Mouse (Mus musculus): ENCODE data around the gene Tbc1d14.

The Tbc1d14 gene

GRCm38 (mm10) chr5:36505643-36506042, 87.4 kb downstream of the Tbc1d14 start:
- no peak for DNase-seq (ENCODE audit: low read depth)

- DNase-seq (ENCODE audit: low read depth), result no peak
Observed at GRCm38 (mm10) chr5:36505235-36505634, 87.8 kb downstream of the Tbc1d14 start.

DNA sequence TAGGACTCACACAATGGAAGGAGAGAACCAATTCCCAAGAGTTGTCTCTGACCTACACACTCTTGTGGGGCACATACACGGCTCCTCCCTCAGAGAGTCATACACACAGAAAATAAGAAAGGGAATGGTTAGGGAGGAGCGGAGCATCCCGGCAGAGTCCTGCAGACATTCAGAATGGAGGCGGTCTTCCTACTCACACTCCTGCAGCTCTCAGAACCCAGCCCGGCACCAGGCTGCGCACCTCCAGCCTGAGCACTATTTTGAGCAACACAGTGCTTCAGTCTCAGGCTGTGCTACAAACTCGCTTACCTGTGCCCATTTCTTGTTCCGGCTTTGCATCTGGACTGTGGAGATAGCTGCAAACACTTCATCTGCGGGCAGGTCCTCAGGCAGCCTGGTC, 98.4 kb downstream of the Tbc1d14 start:
- DNase-seq (ENCODE audit: low read depth), result no peak

DNA sequence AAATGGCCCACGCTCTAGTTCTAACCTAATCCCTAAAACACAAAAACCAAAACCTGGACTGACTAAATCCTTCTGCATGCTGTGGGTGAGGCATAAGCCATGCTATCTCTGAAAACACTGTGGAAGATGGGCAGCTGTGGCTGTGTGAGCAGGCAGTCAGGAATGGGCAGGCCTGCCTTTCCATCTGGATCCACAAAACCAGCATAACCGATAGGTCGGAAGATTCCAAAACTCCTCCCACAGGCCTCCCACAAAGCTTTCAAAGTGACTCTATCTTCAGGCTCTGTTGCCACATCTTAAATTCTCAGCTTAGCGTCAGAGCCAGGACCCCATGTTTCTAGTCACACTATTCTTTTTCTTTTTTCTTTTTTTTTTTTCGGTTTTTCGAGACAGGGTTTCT, 99.2 kb downstream of the Tbc1d14 start:
- DNase-seq (ENCODE audit: low read depth), result no peak

- DNase-seq (ENCODE audit: low read depth), result no peak
Observed at GRCm38 (mm10) chr5:36489225-36489624, 103.9 kb downstream of the Tbc1d14 start.

DNA sequence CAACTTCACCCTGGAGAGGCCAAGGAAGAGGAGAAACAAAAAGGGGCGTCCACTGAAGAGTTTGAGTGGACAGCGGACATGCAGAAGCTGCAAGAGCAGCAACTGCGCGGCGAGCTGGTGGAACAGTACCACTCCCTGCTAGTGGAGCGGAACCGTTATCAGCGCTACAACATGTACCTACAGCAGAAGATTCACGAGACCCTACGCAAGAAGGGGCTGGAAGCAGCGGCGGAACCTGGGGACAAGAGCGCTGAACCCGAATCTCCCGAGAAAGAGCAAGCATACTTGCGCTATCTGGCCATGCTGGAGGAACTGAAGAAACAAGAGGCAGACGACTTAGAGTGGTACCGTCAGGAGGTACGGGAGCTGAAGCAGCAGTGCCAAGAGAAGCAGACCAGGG, 107.8 kb downstream of the Tbc1d14 start:
- no peak for DNase-seq (ENCODE audit: low read depth)

GRCm38 (mm10) chr5:36484171-36484990, 108.7 kb downstream of the Tbc1d14 start, which contains the start of the genes Tada2b and Ccdc96:
Tada2b (minus strand) TSS chr5:36484285.
Ccdc96 (plus strand) TSS chr5:36484588.
- DNase-seq (ENCODE audit: low read depth), result peak; percentile 92

DNA sequence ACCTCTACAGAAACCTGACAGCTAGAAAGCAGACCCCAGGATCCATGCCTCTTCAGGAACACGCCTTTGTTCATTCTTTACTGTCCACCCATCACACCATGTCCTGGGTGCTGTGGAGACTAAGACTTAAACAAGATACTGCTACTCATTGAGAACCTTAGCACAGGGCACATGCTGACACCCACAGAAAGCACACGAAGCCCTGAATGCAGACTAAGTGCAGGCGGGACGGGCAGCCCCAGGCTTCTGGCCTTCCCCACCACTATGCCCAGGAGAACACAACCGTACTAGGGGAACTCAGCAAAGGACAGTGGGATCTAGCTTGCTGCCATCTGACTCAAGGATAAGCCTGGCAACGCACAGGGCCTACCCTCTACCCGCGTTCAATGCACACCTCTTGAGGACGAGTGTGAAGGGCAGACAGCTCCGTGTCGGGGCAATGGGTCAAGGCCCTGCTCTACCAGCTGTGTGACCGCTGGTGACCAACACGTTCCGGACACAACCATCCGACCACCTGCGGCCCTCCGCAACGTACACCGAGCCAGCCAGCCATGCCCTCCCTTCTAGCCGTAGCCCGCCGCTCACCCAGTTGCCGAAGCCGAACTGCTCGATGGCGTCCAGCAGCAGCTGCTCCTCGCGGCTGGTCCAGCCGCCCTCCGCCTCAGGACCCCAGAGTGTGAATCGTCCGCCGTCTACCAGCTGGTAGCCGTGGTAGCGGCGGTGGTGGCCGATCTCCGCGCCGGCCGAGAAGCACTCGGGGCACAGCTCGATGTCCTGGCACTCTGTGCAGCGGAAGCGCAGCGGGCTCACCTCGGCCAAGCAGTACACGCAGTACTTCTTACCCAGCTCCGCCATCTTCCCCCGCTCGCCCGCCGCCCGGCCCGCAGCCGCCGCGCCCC, 109.6 kb downstream of the Tbc1d14 start:
- DNase-seq (ENCODE audit: low read depth), result no peak

GRCm38 (mm10) chr5:36481114-36481513, 112.0 kb downstream of the Tbc1d14 start:
- DNase-seq (ENCODE audit: low read depth), result no peak

DNA sequence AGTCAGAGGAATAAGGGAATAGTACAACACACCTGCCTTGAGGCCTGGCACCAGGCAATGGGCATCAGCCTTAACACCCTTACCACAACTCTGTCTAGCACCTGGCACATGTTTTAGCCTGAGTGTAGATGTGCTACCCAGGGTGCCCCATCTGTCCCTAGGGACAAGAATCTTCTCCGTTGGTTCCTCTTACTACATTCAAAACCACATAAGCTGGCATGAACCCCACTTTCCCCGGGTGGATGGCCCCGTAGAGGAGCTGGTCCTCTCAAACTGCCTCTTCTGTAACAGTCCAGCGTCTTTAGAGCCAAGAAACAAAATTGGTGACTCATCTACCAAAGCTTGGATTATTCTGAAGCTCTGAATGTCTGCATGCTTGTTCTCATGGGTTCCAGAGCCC, 112.7 kb downstream of the Tbc1d14 start:
- DNase-seq (ENCODE audit: low read depth), result no peak

DNA sequence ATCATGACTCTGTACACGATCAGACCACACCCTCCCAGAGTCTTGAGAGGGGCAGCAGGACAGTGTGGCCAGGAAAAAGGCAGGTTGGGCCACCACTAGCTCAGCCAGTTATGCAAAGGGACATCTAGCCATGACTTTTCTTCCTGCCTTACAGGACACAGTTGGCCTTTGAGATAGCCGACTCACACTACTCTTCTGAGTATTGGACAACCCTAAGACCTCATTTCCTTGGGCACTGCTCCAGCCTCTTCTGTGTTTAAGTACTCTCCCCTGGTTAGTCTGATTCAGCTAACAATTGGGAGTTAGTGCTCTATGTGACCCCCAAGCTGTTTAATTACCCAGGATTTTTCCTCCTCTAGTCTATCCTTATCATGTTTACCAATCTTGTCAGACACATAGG, 113.3 kb downstream of the Tbc1d14 start:
- DNase-seq (ENCODE audit: low read depth), result no peak

- DNase-seq (ENCODE audit: low read depth), result no peak
Observed at GRCm38 (mm10) chr5:36478540-36479420, 114.3 kb downstream of the Tbc1d14 start.

GRCm38 (mm10) chr5:36477486-36477885, 115.6 kb downstream of the Tbc1d14 start:
- DNase-seq (ENCODE audit: low read depth), result no peak

DNA sequence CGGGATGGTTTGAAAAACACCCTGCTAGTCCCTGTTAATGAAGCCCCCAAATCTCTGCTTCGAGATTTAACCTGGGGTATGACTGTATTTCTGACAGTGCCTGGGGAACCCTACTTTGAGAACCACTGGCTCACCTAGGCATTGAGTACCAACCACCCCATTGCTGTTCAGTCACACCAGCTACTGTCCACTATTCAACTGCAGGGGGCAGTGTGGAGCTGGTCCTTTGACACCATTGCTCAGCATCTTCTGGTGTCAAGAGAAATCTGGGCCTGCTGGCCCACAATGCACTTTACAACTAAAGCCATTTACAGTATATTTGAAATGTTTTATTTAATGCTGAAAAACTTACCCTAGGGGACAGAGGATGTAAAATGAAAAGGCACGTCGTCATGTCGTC, 118.8 kb downstream of the Tbc1d14 start:
- peak; percentile 85 for DNase-seq (ENCODE audit: low read depth)

- DNase-seq (ENCODE audit: low read depth), result no peak
Observed at GRCm38 (mm10) chr5:36472876-36473655, 120.0 kb downstream of the Tbc1d14 start.

DNA sequence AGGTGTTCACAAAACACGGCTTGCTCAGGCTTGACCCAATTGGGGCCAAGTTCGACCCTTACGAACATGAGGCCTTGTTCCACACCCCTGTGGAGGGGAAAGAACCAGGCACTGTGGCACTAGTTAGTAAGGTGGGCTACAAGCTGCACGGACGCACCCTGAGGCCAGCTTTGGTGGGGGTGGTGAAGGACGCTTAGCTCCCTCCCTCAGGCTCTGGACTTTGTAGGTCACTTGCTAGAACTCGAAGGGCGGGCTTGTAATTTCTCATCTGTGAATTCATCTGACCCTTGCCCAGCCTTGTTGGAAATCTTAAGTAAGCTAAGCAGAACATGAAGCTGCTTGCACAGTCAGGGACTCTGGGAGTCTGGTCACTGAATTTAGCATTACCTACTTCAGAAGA, 121.9 kb downstream of the Tbc1d14 start:
- no peak for DNase-seq (ENCODE audit: low read depth)

GRCm38 (mm10) chr5:36465889-36466288, 127.2 kb downstream of the Tbc1d14 start:
- no peak for DNase-seq (ENCODE audit: low read depth)

- DNase-seq (ENCODE audit: low read depth), result peak; percentile 100
Observed at GRCm38 (mm10) chr5:36464709-36465661, 128.1 kb downstream of the Tbc1d14 start, which contains the start of gene Grpel1. Grpel1 (plus strand) TSS chr5:36464998.

GRCm38 (mm10) chr5:36463391-36463790, 129.7 kb downstream of the Tbc1d14 start:
- DNase-seq (ENCODE audit: low read depth), result no peak

GRCm38 (mm10) chr5:36462810-36463209, 130.3 kb downstream of the Tbc1d14 start:
- peak; percentile 74 for DNase-seq (ENCODE audit: low read depth)

All from c-Kit-positive CD71-negative TER-119-negative erythroid progenitor cells, embryonic 14.5 days (primary cell).